Mouse (Mus musculus): ENCODE data around the gene Naa35.

Gene Naa35

DNA sequence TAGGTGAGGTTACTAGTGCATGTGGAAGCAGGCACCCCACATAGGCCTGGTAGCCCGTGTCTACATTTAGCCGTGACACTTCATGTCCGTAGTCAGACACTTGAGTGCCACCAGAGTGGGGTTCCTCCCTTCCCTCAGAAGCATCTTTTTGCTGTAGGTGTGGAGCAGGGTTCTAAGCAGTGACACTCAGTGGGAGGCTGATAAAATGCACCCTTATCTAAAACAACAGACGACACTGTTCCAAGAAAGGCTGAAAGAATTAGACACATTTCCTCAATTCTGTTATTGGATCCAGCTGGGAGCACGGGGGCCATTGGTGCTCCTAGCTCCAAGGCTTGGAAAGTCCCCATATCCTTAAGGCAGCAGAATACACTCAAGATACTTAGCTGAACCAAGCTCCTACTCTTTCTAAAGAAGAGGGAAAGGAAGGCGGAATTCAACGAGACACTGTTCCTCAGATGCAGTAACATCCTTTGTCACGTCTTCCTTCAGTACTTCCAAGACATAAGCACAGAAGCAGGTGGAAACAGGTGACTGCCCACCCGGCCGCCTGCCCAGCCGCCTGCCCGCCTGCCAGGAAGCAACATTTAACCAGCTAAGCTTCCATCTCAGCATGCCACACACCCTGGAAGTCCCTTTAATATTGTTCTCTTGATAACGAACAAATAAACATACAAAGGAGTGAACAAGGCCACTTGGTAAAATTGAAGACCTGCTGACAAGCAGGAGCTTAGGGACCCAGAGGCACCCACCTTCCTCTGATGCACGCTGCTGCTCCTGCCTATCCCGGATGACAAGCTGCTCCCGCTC, 54.5 kb downstream of the Naa35 start:
- no peak for DNase-seq (ENCODE audit: low spot score)

DNA sequence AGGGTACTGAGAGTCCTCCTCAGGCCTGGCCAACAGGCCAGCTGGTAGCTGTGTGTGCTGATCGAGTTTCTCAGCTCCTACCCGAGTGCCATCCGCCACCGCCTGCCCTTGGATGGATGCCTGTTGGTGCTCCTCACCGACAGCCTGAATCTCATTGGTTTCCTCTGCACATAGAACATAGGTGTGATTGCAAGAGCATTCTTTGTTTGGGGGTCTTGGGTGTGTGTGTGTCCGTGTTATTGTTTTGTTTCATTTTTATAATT, 55.0 kb downstream of the Naa35 start:
- no peak for DNase-seq (ENCODE audit: low spot score)

DNA sequence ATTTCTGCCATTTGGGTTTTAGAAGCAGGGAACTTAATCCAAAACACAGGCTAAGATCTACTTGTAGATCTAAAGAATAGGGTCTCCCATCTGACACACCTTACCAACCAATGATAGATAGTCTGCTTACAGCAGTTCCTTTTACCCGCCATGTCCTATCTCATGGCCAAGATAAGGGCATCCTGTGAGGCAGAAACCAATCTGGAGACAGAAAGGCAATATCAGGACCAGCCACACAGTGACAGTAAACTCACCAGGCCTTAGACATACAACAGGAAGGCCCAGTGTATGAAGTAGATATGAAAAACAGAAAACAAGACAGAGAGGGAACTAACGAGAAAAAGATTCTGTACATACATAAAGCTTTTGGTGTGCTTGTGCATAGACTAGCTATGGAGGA, 57.8 kb downstream of the Naa35 start:
- DNase-seq (ENCODE audit: low spot score): no peak

DNA sequence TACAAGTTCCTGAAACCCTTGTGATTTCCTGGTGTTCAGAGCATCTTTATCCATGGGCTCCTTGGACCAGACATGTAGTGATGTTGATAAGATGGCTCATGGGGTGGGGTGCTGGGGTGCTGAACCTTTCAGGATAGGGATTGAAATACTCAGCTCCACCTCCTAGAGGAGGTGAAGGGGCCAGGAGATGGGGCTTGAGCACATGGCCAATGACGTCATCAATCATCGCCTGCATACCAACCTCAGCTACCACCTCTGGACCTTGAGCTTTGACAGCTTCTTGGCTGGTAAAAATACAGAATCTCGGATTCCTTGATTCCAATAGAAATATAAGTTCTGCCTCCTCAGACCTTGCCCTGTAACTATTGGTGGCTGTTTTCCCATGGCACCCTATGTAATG, 60.4 kb downstream of the Naa35 start:
- no peak for DNase-seq (ENCODE audit: low spot score)

DNA sequence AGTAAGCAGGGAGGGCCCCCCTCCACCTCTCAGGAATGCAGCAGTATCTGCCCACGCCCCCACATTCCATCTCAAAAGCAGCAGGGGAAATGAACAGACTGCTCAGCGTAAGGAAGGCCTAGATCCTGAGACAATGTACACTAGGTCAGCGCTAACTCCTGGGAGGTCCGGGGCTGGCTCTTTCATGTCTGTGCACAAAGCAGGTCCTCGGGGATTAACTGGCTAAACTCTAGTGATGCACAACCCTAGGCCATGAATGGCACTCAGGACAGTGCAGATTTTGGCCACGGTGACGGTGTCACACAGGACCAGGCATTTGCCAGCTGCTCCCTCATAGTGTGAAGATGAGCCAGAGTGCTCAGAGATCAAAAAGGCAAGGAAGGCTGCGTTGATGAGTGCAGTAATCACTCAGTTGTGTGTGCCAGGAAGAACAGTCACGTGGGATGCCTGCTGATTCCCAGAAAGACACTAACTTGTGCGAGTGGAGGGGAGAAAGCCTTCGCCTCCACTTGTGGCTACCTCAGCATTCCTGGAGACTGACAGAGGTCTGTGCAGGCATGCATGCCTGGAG, 61.7 kb downstream of the Naa35 start:
- no peak for DNase-seq (ENCODE audit: low spot score)

DNA sequence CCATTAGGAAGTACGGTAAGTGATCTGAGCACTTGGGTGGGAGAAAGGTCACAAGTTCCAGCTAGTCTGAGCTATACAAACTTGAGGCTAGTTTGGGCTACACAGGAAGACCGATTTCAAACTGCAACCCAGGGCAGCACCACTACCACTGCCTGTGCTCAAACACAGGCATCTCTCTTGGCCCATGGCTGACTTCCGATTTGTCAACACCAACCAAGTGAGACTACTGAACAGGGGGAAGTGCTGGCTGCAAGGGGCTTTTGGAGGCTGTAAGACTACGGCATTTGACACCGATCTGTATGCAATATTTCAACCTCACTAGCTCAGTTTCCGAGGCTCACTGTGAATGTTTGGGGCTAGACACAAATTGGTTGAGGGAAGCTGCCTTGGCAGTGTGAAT, 62.4 kb downstream of the Naa35 start:
- no peak for DNase-seq (ENCODE audit: low spot score)

DNA sequence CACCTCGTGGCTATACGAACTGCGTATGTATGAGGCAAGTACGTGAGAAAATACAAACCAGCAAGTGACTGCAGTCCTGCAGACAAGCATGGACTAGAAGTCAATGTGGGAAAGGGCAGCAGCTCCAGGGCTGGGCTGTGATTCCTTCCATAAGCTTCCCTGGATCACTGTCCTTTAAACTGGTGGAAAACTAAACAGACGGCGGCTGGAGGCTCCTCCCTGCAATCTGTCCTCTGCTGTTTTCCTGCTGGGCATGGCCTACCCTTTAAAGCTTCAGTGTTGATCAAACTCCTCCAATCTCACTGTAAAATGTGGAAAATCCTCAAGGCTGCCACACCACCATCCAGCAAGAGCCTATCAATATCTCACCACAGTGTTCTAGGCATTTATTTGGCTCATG, 63.5 kb downstream of the Naa35 start:
- no peak for DNase-seq (ENCODE audit: low spot score)

DNA sequence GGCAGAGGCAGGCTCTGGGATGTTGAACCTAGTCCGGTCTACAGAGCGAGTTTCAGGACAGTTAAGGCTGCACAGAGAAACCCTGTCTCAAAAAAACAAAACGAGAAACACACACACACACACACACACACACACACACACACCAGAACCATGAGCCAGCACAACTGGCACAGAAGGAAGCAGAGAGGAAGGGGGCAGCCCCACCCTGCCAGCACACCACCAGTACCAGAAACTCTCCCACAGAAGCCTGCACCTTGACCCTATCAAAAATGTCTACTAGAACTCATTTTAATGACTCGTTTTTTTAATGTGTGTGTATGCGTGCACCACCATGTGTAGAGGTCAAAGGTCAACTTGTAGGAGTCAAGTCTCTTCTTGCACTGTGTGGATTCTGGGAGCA, 64.7 kb downstream of the Naa35 start:
- DNase-seq (ENCODE audit: low spot score): no peak

DNA sequence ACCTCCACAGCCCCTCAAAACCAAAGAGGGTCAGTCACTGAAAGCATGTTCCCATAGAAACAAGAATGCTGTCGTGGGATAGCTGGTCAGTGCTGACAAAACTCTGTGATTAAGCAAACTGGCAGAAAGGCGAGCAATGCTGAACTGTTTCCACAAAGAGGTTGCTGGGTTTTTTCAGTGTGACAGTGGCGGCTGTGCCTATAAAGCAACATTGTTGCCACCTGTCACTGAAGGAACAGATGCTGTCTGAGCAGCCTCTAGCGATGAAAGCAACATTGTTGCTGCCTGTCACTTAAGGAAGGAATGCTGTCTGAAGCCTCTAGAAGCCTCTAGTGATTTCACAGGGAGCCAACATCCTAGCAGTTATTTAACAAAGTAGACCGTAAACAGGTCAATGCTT, 67.6 kb downstream of the Naa35 start:
- DNase-seq (ENCODE audit: low spot score): no peak

DNA sequence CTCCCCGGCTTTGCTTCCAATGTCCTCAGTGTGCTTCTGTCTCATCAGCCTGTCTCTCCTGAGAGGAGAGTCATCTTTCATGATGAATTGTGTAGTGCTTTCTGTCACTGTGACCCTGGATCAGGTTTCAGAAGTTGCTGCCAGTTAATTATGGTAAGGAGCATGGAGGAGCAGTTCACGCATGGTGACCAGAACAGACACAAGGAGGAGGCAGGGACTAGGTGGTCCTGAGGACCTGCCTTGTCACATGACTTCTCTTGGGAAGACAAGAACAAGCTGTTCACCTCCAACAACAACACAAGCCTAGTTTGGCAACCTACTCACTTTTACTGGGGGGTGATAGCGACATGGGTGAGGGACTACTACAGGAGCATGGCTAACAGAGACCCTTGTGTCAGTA, 68.1 kb downstream of the Naa35 start:
- DNase-seq (ENCODE audit: low spot score): no peak

DNA sequence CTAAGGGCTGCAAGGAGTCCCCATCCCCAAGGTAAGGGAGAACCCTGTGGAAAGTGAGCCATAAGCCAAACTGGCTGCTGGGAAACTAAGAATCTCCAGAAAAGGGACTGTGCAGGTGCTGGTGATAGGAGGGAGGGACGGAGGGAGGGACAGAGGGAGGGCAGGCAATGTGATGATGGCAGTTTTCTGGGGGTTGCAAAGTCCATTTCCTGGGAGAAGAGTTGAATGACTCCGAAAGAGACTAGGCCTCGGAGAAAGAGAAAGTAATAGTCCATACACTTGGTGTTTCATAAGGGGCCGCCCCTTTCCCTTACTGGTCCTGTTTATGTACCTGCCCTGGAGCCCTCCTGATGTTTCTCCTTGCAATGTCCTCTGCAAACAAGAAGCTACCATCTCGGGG, 69.4 kb downstream of the Naa35 start:
- DNase-seq (ENCODE audit: low spot score): no peak

DNA sequence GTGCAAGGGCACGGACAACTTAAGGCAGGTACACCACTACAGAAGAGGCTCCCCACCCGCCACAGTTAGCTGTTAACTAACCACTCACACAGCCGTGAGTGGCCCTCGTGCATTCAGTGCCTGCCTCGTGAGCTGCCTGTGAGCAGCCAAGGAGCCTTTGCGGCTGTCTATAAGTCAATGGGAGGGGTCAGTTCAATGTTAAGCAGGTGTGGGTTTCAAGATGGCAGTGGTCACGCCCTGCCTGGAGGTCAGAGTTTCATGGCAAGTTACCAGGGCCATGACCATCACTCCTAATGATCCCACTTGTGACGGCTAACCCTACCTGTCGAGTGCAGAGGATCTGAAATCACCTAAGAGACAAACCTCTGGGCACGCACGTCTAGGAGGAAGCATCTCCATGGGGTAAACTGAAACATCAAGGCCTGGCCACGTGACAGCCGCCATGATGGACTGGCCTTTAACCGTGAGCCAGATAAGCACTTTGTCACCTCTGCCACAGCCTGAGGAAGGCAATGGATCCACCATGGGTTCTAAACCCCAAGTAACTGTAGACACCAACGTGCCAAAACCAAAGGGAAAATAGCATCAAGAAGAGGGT, 70.8 kb downstream of the Naa35 start:
- DNase-seq (ENCODE audit: low spot score): no peak

DNA sequence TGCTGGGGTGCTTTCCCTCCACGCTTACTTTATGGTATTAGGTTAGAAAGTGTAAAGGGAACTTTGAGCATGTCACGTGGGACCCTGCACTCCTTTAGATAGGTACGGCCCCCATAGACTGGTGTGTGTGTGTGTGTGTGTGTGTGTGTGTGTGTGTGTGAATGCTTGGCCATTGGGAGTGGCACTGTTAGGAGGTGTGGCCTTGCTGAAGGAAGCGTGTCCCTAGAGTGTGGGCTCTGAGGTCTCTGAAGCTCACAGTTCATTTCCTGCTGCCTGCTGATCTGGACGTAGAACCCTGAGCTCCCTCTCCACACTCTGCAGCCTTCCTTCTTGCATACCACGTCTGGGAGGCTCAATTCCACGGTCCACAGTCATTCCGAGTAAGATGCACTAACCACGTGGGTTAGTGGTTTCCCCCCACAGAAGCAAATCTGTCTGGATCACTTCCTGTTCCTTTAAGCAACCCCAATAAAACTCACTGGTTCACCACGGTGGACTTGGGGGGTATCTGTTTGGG, 71.3 kb downstream of the Naa35 start:
- no peak for DNase-seq (ENCODE audit: low spot score)

DNA sequence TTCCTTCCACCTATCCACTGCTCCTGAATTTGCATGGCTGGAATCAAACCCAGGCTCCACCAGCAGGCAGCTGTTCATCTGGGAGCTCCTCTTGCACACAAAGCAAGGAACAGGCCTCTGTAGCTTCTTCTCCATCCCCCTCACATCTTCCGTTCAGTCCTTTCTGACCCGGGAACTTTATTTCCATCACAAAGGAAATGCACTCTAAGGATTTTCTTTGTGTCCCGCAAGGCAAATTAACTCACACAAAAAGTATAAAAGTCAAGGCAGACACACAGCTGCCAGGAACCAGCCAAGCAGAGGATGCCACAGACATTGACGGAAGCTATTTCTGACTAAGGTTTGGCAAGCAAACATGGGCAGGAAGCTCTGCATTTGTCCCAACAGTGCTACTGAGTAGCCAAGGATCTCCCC, 71.9 kb downstream of the Naa35 start:
- no peak for DNase-seq (ENCODE audit: low spot score)

DNA sequence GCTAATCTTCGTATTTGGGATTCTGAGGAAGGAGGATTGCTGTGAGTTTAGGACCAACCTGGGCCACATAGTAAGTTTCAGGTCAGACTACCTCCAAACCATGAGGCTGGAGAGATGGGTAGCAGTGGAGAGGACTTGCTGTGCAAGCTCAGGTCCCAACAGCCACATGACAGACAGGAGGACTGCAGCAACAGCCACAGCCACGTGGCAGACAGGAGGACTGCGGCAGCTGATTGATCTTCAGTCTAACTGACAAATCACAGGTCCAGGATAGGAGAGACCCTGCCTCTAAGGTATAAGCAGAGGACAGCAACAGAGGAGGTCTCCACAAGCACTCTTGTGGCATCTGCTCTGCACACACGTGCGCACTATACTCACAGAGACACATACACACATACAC, 72.7 kb downstream of the Naa35 start:
- DNase-seq (ENCODE audit: low spot score): no peak

DNA sequence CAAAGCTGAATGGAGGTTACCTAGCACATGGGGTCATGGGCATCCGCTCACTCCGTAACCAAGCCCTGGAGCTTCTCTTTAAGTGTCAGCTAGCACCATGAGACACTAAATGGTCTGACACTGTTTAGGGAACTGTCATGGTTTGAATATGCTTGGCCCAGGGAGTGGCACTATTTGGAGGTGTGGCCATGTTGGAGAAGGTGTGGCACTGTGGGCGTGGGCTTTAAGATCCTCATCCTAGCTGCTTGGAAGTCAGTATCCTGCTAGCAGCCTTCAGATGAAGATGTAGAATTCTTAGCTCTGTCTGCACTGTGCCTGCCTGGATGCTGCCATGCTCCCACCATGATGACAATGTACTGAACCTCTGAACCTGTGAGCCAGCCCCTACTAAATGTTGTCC, 75.3 kb downstream of the Naa35 start:
- no peak for DNase-seq (ENCODE audit: low spot score)

DNA sequence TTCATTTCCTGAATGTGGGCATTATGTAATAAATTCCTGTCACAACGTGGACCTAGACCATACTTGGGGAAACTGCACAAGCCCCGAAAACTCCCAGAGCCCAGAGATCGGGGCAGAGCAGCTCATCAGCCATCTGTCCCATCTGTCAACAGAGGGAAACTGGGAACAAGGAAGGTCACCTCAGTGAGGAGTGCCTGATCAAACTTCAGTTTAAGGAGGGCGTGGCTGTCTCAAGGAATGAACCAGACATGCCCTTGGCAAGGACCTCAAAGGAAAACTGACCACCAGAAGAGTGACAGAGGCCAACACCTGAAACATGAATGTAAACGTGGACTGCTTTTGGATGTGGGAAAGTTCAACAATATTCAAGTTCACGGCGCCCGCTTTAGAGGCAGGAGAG, 76.3 kb downstream of the Naa35 start:
- no peak for DNase-seq (ENCODE audit: low spot score)

DNA sequence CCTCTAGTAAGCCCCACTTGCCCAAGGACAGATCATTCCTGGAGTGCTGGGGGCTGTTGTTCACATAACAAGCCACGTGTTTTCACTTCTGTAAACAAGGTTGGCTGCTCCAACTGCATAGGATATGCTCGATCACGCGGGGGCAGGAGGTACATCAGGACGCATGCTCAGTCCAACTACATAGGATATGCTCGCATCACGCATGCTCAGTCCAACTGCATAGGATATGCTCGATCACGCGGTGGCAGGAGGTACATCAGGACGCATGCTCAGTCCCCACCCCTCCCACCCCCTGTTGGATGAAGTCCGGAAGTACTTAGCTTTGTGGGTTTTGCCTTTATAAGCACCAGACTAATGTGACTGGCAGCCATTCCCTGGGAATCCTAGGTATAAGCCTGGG, 76.9 kb downstream of the Naa35 start:
- DNase-seq (ENCODE audit: low spot score): no peak

DNA sequence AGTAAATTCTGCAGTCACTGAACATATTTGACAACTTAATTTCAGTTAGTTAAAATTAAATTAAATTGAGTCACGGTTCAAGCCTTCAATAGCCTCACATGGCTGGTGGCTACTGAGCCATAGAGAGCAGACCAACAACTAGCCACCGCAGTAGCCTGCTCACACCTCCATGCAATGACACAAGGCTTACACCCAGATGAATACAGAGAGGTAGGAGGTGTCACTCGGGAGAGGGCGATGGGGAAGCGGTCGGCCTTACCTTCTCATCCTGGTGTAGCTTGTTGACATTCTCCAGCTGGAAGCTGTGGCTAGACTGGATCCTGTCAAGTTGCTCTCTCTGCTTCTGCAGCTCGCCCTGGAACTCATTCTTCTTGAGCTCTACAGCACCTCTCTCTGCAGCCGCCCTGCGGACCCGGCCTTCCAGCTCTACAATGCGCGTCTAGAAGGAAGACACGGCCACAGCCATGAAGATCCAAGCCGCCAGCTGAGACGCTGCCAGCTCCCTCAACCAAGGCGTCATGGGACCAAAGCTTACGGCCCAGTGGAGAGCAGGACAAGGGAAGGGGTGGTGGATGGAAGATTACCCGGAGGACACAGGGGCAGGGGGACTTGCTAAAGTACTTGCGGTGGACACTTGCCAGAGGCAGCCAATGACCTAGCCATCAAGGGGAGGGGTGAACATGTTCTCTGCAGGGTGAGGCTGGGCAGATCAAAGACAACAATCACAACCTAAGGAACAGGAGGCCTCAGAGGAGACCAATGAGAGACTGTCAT, 79.1 kb downstream of the Naa35 start:
- no peak for DNase-seq (ENCODE audit: low spot score)

DNA sequence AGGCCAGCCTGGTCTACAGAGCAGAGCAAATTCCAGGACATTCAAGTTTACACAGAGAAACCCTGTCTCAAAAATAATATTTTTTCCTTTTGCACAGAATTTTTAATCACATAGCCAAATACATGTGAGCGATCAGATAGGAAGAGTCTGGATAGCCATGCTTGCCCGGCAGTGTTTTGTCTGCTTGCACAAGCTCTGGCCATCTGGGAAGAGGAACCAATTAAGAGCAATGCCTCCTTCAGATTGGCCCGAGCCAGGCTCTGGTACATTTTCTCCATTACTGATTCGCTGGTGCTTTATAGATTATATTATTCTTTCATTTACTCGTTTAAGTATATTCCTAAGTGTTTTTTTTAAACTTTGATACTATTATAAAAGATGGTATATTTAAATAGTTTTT, 82.7 kb downstream of the Naa35 start:
- no peak for DNase-seq (ENCODE audit: low spot score)

DNA sequence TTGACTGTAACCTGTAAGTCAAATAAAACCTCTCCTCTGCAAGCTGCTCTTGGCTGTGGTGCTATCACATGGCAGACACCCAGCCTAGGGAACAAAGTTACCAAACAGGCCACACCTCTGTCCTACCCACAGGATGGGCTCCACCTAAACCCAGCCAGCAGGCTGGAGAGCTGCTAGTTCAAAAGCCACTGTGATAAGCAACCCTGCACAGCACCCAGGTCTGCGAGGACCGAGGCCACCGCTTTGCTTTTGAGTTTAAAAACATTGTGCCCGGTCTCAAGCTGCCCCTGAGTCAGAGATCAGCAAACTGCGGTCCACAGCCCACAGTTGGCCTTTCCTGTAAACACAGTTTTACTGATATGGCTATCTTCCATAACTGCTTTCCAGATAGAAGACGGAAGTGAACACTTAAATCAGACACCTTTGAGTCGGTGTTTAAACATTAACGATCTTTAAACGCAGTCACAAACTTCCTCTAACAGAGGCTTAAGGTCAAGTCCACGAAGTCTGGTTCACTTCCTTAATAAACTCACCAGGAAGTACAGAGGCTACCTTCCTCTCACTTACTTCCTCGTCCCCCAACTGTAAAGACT, 83.5 kb downstream of the Naa35 start:
- DNase-seq (ENCODE audit: low spot score): no peak

DNA sequence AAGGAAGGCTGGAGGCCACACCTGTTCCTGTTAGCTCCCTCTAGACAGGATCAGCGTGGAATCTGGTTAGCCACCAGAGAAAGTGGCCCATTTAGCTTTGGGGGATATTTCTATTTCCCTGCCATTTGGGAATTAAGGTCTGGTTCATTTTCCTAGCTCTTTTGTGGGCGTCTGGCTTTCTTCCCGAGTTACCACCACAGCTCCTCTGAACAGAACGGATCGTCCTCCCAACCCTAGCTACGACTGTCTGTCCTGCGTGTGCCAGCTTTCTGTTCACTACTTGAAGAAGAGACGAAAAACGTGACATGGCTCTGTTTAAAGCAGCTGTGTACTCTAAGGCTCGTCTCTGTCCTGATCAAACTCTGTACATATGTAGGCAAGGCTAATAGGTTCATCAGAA, 84.9 kb downstream of the Naa35 start:
- DNase-seq (ENCODE audit: low spot score): no peak

DNA sequence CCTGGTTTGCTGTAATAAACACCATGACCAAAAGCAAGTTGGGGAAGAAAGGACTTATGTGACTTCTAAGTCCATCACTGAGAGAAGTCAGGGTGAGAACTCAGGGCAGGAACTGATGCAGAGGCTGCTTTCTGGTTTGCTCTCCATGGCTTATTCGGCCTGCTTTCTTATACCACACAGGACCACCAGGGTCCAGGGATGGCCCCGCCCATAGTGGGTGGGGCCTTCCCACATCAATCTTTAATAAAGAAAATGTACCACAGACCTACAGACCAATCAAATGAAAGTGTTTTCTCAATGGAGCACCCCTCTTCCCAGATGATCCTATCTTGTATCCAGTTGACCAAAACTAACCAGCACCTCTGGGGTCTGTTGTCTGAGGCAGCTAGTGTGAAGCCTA, 86.5 kb downstream of the Naa35 start:
- no peak for DNase-seq (ENCODE audit: low spot score)
